Mouse (Mus musculus): ENCODE data around the gene Rcc1. TPM values are rescaled to one million over a fixed set of nuclear protein-coding genes. Genes with fewer than 3 reads are reported as not detected.

Gene Rcc1
- polyA plus RNA-seq, 1 experiment, result 19.5 TPM

GRCm38 (mm10) chr4:132346261-132346660 lies 7.1 kb downstream of the Rcc1 start:
- no peak overlapping the region for H3K27ac ChIP-seq (ENCODE audit: insufficient read depth, low read depth, low read length)
- H3K4me1 ChIP-seq (ENCODE audit: control insufficient read depth, insufficient read depth, low read length), result peaks cover 12% of the 10 kb centered on the region
- no peak overlapping the region for H3K4me3 ChIP-seq (ENCODE audit: insufficient read depth, low read length)
- TF ChIP-seq CTCF (IDR thresholded peaks at IDR 0.05; ENCODE audit: low read depth, low read length), result no peak
- no peak for TF ChIP-seq POLR2A (IDR thresholded peaks at IDR 0.05; ENCODE audit: borderline replicate concordance, low read depth, low read length)

DNA sequence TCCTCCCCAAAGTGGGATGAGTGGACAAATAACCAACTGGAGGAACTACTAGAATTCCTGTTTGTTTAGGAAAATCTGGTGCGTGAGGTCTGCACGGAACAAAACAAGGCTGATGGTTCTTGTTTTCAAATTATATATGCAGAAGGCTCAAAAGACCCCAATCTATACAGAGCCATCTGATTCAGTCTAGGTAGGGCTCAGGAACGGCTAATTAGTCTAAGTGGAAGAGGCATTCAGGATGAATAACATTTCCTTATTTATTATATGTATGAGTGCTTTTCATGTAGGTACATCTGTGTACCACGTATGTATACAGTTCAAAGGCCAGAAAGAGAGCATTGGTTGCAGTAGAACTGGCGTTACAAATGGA lies 7.6 kb downstream of the Rcc1 start:
- Histone ChIP-seq H3K4me3 (ENCODE audit: insufficient read depth, low read length) (no peak overlapping the region), H3K27ac (ENCODE audit: insufficient read depth, low read depth, low read length) (no peak overlapping the region), H3K4me1 (ENCODE audit: control insufficient read depth, insufficient read depth, low read length) (peaks cover 12% of the 10 kb centered on the region)
- TF ChIP-seq CTCF (IDR thresholded peaks at IDR 0.05; ENCODE audit: low read depth, low read length) (no peak), POLR2A (IDR thresholded peaks at IDR 0.05; ENCODE audit: borderline replicate concordance, low read depth, low read length) (no peak)

DNA sequence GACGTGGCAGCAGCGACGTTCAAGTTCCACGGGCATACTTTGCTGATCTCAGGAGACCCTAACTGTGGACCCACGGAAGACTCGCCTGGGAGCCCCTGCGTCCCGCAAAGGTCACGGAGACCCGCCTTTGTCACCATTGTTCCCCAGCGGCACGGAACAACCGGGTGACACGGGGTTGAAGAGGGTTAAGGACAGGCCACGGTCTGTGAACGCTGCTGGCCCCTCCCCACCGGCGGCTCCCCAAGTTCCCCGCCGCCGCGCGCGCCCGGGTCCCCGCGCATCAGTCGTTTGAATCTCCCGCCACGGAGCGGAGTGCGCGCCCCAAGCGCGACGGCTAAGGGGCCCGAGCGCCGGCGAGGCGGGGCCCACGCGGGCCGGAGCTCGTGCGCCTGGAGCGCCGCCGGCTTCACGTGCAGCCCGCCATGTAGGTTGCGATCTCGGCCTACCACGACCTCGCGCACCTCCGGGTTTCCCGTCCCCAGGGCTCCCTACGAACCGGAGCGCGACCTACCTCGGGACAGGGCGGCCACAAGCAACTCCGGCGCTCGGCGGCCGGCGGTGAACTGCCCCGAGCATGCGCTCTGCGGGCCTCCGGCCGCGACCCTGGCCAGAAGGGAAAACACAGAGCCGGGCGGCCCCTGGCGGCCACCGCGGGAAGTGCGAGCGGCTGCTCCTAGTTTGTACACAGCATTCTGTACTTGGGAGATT lies 8.1 kb downstream of the Rcc1 start:
- H3K4me1 ChIP-seq (ENCODE audit: control insufficient read depth, insufficient read depth, low read length), result peaks cover 12% of the 10 kb centered on the region

GRCm38 (mm10) chr4:132344403-132345134 lies 8.8 kb downstream of the Rcc1 start:
- peaks cover 12% of the 10 kb centered on the region for H3K4me1 ChIP-seq (ENCODE audit: control insufficient read depth, insufficient read depth, low read length)
- TF ChIP-seq CTCF (IDR thresholded peaks at IDR 0.05; ENCODE audit: low read depth, low read length) (no peak), POLR2A (IDR thresholded peaks at IDR 0.05; ENCODE audit: borderline replicate concordance, low read depth, low read length) (no peak)
- peak overlapping the region; percentile 98 for H3K4me3 ChIP-seq (ENCODE audit: insufficient read depth, low read length)
- peak overlapping the region; percentile 67; the same call in 1 of the 2 replicates for H3K27ac ChIP-seq (ENCODE audit: insufficient read depth, low read depth, low read length)

More for the DNA sequence above, 8.1 kb downstream of the Rcc1 start:
- peak overlapping the region; percentile 98 for H3K4me3 ChIP-seq (ENCODE audit: insufficient read depth, low read length)
- H3K27ac ChIP-seq (ENCODE audit: insufficient read depth, low read depth, low read length), result peak overlapping the region; percentile 67
- TF ChIP-seq CTCF (IDR thresholded peaks at IDR 0.05; ENCODE audit: low read depth, low read length) (peak; percentile 72), POLR2A (IDR thresholded peaks at IDR 0.05; ENCODE audit: borderline replicate concordance, low read depth, low read length) (no peak)

DNA sequence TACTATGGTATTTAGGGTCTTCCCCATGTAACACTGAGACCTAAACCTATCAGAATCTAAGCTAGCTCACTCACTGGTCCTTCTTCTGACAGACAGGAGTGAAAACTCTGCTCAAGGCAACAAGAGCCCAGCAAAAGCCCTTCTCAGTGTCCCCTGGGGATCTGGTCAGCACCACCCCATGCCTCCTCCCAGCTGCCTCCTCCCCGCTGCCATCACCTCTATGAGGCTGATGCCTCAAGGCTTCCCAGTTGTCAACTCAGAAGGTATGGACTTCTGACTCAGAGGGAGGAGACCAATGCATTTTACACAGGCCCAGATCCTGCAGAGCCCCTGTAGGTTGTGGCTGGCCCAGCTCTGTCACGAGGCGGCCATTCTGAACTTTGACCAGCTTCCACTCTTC lies 12.0 kb downstream of the Rcc1 start:
- no peak for TF ChIP-seq POLR2A (IDR thresholded peaks at IDR 0.05; ENCODE audit: borderline replicate concordance, low read depth, low read length)
- TF ChIP-seq CTCF (IDR thresholded peaks at IDR 0.05; ENCODE audit: low read depth, low read length), result no peak
- peaks cover 12% of the 10 kb centered on the region for H3K4me1 ChIP-seq (ENCODE audit: control insufficient read depth, insufficient read depth, low read length)
- no peak overlapping the region for H3K27ac ChIP-seq (ENCODE audit: insufficient read depth, low read depth, low read length)
- H3K4me3 ChIP-seq (ENCODE audit: insufficient read depth, low read length), result no peak overlapping the region

DNA sequence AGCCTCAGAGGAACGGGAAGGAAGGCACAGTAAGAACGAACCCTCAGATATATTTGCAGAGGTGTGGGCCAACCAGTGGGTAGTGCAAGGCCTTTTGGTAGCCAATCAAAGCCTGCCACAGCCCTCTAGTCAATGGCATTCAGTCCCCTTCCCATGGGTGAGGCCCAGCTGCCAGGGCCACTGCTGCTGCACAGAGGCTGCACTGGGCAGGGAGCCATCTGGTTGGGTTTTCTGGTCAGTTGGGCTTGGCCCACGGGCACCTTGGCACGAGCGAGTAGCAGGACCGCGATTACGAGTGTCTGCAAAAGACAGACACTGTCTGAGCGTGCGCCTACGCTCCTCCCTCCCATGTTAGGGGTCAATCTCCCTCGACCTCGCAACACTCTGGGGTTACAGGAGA lies 14.5 kb downstream of the Rcc1 start:
- Histone ChIP-seq H3K4me3 (ENCODE audit: insufficient read depth, low read length) (no peak overlapping the region), H3K4me1 (ENCODE audit: control insufficient read depth, insufficient read depth, low read length) (peaks cover 13% of the 10 kb centered on the region; the same call in 1 of the 2 replicates), H3K27ac (ENCODE audit: insufficient read depth, low read depth, low read length) (no peak overlapping the region)
- no peak for TF ChIP-seq POLR2A (IDR thresholded peaks at IDR 0.05; ENCODE audit: borderline replicate concordance, low read depth, low read length)
- TF ChIP-seq CTCF (IDR thresholded peaks at IDR 0.05; ENCODE audit: low read depth, low read length), result no peak

GRCm38 (mm10) chr4:132332880-132333279 lies 20.5 kb downstream of the Rcc1 start:
- Histone ChIP-seq H3K27ac (ENCODE audit: insufficient read depth, low read depth, low read length) (no peak overlapping the region), H3K4me1 (ENCODE audit: control insufficient read depth, insufficient read depth, low read length) (peaks cover 15% of the 10 kb centered on the region), H3K4me3 (ENCODE audit: insufficient read depth, low read length) (no peak overlapping the region)
- TF ChIP-seq POLR2A (IDR thresholded peaks at IDR 0.05; ENCODE audit: borderline replicate concordance, low read depth, low read length), result no peak
- TF ChIP-seq CTCF (IDR thresholded peaks at IDR 0.05; ENCODE audit: low read depth, low read length), result no peak

DNA sequence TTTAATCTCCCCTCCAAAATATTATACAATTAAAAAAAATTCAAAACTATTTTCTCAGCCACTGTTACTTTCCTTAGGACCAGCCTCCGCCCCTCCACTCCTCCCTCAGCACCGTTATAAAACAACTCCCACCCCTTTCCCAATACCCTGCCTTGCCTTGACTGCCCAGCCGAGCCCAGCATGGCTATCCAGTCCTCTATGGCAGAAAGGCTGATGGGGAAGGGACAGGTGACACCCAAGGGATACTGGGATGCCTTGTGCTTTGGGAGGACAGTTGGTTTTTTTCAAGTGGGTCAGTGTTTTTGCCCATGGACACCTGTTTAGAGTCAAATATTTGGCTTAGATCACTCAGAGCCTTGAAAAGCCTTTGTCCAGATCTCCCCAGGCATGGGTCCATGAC lies 21.4 kb downstream of the Rcc1 start:
- no peak overlapping the region for H3K27ac ChIP-seq (ENCODE audit: insufficient read depth, low read depth, low read length)
- H3K4me3 ChIP-seq (ENCODE audit: insufficient read depth, low read length), result no peak overlapping the region
- peaks cover 15% of the 10 kb centered on the region for H3K4me1 ChIP-seq (ENCODE audit: control insufficient read depth, insufficient read depth, low read length)
- TF ChIP-seq CTCF (IDR thresholded peaks at IDR 0.05; ENCODE audit: low read depth, low read length) (no peak), POLR2A (IDR thresholded peaks at IDR 0.05; ENCODE audit: borderline replicate concordance, low read depth, low read length) (no peak)

DNA sequence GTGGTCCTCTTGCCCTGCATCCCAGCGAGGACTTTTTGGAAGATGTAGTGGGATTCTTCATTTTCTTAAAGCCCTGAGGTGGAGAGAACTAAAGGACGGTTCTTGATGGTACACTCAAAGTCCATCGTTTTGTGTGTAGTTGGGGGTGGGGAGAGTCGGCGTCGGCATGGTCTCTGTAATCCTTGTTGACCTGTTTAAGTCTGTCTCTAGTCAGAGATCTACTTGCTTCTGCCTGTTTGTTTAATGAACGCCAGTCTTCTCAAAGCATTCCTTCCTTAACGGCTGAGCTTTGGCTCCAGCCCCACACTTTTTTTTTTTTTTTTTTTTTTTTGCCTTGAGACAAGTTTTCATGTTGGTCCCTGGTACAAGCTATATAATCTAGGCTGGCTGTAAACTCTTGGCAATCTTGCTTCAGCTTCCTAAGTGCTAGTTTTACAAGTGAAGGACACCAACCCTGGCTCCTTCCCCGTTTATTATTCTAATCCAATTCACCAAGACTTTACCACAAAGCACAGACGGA lies 23.5 kb downstream of the Rcc1 start:
- peaks cover 12% of the 10 kb centered on the region for H3K4me1 ChIP-seq (ENCODE audit: control insufficient read depth, insufficient read depth, low read length)
- TF ChIP-seq CTCF (IDR thresholded peaks at IDR 0.05; ENCODE audit: low read depth, low read length), result no peak
- TF ChIP-seq POLR2A (IDR thresholded peaks at IDR 0.05; ENCODE audit: borderline replicate concordance, low read depth, low read length), result no peak
- no peak overlapping the region for H3K27ac ChIP-seq (ENCODE audit: insufficient read depth, low read depth, low read length)
- H3K4me3 ChIP-seq (ENCODE audit: insufficient read depth, low read length), result peak overlapping the region; percentile 88

Data from bone marrow macrophage, adult 2 months (primary cell).